Mouse (Mus musculus) kidney, adult 2 months (tissue): ENCODE results near the gene 0610012G03Rik.

ENCODE experiments used
- CTCF ChIP-seq: fragments of 200-500 bp; conservative IDR thresholded peaks from 2 replicates; pipeline ENCODE4 v1.5.1; 2011; ENCODE audit warnings: low read depth, mild to moderate bottlenecking, control low read depth, low read length, moderate library complexity, mixed read lengths; ENCODE audit not compliant: insufficient read depth, insufficient read length
- POLR2A ChIP-seq: fragments of 200-500 bp; IDR thresholded peaks from one replicate; pipeline ENCODE4 v1.6.1; 2011; ENCODE audit warnings: low read depth, low read length, control low read depth

- TF ChIP-seq CTCF (no peak), POLR2A (no peak)
Measured at GRCm38 (mm10) chr16:31905891-31906825, 42.1 kb downstream of the 0610012G03Rik start.
